Mouse (Mus musculus) CD4-positive naive resting alpha-beta T cell, adult 76 days (primary cell): Measurements from ENCODE around the gene Slc35b2. TPM values are rescaled to one million over a fixed set of nuclear protein-coding genes. Genes with fewer than 3 reads are reported as not detected.

Experiments used
- total RNA-seq: library from RNA; stranded (reverse); gene quantifications from one replicate; pipeline ENCODE4 v1.2.4, GENCODE M21; 2023

Slc35b2 gene
- 22.9 TPM for total RNA-seq

GRCm38 (mm10) chr17:45563655-45564530, at the start of gene Slc35b2:
Gene Slc35b2, plus strand, starts transcription at chr17:45563874.

DNA sequence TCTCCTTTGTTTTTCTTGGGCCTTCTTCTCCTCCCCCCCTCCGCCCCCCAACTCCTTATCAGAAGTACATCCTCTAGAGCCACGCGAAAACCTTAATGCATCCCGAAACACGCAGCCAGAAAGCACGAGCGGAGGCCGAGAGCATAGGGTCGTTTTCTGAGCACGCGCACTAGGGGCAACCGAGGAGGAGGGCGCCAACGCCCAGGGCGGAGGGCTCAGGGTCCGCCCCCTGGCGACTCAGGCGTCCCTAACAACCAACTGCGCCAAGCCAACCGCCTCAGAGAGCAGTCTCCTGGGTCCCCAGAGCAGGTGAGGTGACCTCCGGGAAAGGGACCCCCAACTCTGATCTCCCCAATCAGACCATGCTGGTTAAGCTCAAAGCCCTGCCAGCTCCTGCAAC, 40.4 kb upstream of the Slc35b2 start, which contains the start of gene Tcte1:
Gene Tcte1, plus strand, starts transcription at position 172 of the 400 bp plus-strand sequence.

GRCm38 (mm10) chr17:45549617-45550181, 14.0 kb upstream of the Slc35b2 start, which contains the start of gene Tmem151b:
Gene Tmem151b, minus strand, starts transcription at chr17:45549677.

DNA sequence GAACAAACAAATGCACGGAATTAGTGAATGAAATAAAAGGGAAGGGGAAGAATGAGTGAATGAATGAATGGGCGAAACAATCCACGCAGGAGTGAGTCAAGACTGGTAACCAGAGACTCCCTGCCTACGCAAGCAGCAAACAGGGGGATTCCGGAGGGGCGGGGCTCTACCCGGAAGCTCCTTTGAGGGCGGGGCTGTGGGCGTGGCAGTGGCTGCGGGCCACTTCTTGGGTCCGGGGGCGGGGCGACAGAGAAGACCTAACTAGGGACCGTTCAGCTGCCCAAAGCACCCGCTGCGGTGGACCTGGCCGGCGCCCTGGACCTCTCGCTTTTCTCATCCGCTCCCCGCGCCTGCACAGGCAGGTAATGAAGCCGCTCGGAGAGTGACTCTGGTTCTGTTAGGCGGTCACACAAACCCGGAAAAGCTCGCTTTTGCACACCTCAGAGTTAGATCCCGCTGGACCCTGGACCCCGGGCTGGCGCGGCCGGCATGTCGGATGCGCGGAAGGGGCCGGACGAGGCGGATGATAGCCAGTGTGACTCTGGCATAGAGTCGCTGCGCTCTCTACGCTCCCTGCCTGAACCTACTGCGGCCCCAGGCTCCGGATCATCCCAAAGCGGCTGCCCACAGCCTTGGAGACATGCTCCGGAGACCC, 8.1 kb upstream of the Slc35b2 start, which contains the start of gene Nfkbie:
Gene Nfkbie, plus strand, starts transcription at position 252 of the 655 bp plus-strand sequence.

DNA sequence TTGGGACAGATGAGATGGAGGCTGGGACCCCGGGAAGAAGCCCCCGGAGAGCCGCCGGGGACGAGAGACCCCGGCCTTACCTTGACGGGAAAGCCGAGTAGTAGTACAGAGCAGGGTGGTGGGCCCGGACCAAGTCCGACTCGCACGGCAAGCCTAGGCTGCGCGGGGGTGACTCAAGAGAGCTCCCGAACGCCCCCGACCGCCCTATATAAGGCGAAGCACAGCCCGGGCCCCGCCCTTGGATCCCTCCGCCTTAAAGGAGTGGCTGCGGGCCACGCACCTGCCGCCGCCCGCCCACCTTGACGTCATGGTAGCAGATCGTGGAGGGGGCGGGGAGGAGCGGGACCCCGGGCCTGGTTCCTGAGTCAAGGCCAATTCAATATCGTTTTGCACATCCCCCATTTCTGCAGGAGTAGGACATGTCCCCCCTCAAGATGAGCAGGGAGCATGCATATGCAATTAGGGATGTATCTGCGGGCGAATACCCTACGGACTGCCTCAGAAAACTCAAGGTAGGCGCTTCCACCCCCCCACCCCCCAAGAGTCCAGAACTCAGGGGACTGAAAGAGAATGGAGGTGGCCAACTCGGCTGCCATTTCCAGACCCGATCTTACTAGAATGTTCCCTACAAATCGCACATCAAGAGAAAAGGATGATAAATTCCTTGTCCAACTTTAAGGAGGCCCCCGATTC, 9.6 kb downstream of the Slc35b2 start, which contains the start of gene Hsp90ab1:
Gene Hsp90ab1, minus strand, starts transcription at position 185 of the 693 bp plus-strand sequence.

GRCm38 (mm10) chr17:45599446-45600242, 36.0 kb downstream of the Slc35b2 start, which contains the start of gene Slc29a1:
Gene Slc29a1, minus strand, starts transcription at chr17:45599606.

DNA sequence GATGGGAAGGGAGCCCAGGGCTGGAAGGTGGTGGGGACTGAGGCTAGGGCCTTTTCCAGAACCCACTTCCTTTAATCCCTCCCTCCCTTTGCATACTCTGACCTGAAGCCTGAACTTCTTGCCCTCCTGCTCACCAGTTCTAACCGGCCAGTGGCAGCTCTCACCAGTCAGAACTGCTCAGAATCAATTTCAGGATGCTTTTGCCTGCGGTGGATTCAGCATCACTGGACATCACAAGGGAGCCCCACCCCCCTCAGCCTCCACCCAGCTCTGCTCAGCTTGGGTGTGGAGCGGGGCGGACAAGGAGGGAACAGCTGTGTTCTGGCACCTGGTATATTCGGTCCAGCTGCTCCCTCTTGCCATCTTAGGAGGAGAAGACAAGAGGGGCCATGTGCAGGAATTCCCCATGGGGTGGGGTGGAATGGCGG, 38.2 kb downstream of the Slc35b2 start, which contains the start of gene Mymx:
Gene Mymx, minus strand, starts transcription at position 226 of the 428 bp plus-strand sequence.

Other genes with a start within 250 kb of the Slc35b2 start
- 78.5 TPM for gene Cdc5l, start 130.1 kb upstream of the Slc35b2 start, total RNA-seq
- gene Spats1, start 88.5 kb upstream of the Slc35b2 start, total RNA-seq: not detected
- gene Aars2, start 57.0 kb upstream of the Slc35b2 start, total RNA-seq: 20.7 TPM
- not detected for gene Tcte1, start 40.4 kb upstream of the Slc35b2 start, total RNA-seq
- not detected for gene Tmem151b, start 14.2 kb upstream of the Slc35b2 start, total RNA-seq
- 47.6 TPM for gene Nfkbie, start 8.2 kb upstream of the Slc35b2 start, total RNA-seq
- gene Hsp90ab1, start 9.4 kb downstream of the Slc35b2 start, total RNA-seq: 1,228 TPM
- gene Slc29a1, start 35.7 kb downstream of the Slc35b2 start, total RNA-seq: 36.1 TPM
- gene Mymx, start 38.2 kb downstream of the Slc35b2 start, total RNA-seq: not detected
- 2.8 TPM for gene Capn11, start 95.5 kb downstream of the Slc35b2 start, total RNA-seq
- gene Mrpl14, start 122.4 kb downstream of the Slc35b2 start, total RNA-seq: 12.5 TPM
- gene Tmem63b, start 123.0 kb downstream of the Slc35b2 start, total RNA-seq: 41.6 TPM
- not detected for gene 1600014C23Rik, start 170.0 kb downstream of the Slc35b2 start, total RNA-seq